Mouse (Mus musculus) cerebellum, adult 2 months (tissue): Measurements from ENCODE around the gene Tmem270. TPM values are rescaled to one million over a fixed set of nuclear protein-coding genes. Genes with fewer than 3 reads are reported as not detected.

Experiments used
- DNase-seq, 2 experiments: peaks; one replicate each; pipeline ENCODE4 v3.0.0; 2021
- H3K27ac ChIP-seq: fragments of 200-500 bp; 2 replicates; pipeline ENCODE4 v1.5.1; 2012; ENCODE audit warnings: low read length, control low read depth, inconsistent platforms; ENCODE audit not compliant: insufficient read depth
- H3K27me3 ChIP-seq: fragments of 200-500 bp; 2 replicates; pipeline ENCODE4 v1.6.1; 2012; ENCODE audit warnings: inconsistent platforms, mild to moderate bottlenecking, low read length, moderate library complexity; ENCODE audit not compliant: control insufficient read depth, insufficient read depth
- H3K4me1 ChIP-seq: fragments of 200-500 bp; 2 replicates; pipeline ENCODE4 v1.6.1; 2011; ENCODE audit warnings: low read length; ENCODE audit not compliant: control insufficient read depth, insufficient read depth
- H3K4me3 ChIP-seq: fragments of 200-500 bp; replicated peaks from 2 replicates; pipeline ENCODE3; 2011; ENCODE audit warnings: mild to moderate bottlenecking, low read depth, low read length, control low read depth; ENCODE audit not compliant: insufficient read depth
- CTCF ChIP-seq: fragments of 200-500 bp; IDR thresholded peaks from 2 replicates; pipeline ENCODE4 v1.5.1; 2011; ENCODE audit warnings: low read depth, mild to moderate bottlenecking, control low read depth, low read length, moderate library complexity, borderline replicate concordance; ENCODE audit not compliant: insufficient read depth
- POLR2A ChIP-seq: fragments of 200-500 bp; IDR thresholded peaks from 2 replicates; pipeline ENCODE4 v1.6.1; 2011; ENCODE audit warnings: low read length, control low read depth, borderline replicate concordance; ENCODE audit not compliant: insufficient read depth
- WGBS: fragments of 180-500 bp; shearing (Covaris S2); methylation state at CpG from one replicate; pipeline ENCODE4 v1.1.7; 2018; 5-methylcytosine and 5-hydroxymethylcytosine counted together
- polyA plus RNA-seq: library from polyadenylated mRNA; depleted of rRNA; stranded (reverse); fragments of >200 nt; gene quantifications from 2 replicates; pipeline ENCODE4 v1.2.3, GENCODE M21; 2012; rRNA removed

Gene Tmem270
- polyA plus RNA-seq: not detected in 2 replicates

GRCm38 (mm10) chr5:134906633-134907032 is at the start of gene Tmem270:
Gene Tmem270 (minus strand): TSS chr5:134906733.
- H3K4me3 ChIP-seq: no peak within 1 kb of the TSS
- H3K4me1 ChIP-seq: no peaks in the 10 kb centered on the region
- no peaks in the 10 kb centered on the region for H3K27me3 ChIP-seq
- TF ChIP-seq CTCF (no peak), POLR2A (no peak)
- 77% methylated on average over 6 of the region's 6 CpGs for WGBS
- no peak within 1 kb of the TSS for H3K27ac ChIP-seq
- no peak for DNase-seq

GRCm38 (mm10) chr5:134955491-134955890 is 49.0 kb upstream of the Tmem270 start:
- no peak for DNase-seq
- no peak overlapping the region for H3K27ac ChIP-seq
- H3K27me3 ChIP-seq: no peaks in the 10 kb centered on the region
- no peak overlapping the region for H3K4me3 ChIP-seq
- TF ChIP-seq CTCF (no peak), POLR2A (no peak)
- 85% methylated on average over 5 of the region's 5 CpGs for WGBS
- H3K4me1 ChIP-seq: no peaks in the 10 kb centered on the region

- no peaks in the 10 kb centered on the region for H3K4me1 ChIP-seq
- no peak overlapping the region for H3K27ac ChIP-seq
- DNase-seq: no peak
- TF ChIP-seq POLR2A (no peak), CTCF (no peak)
- H3K4me3 ChIP-seq: no peak overlapping the region
- 40% methylated on average over 19 of the region's 19 CpGs for WGBS
- H3K27me3 ChIP-seq: no peaks in the 10 kb centered on the region
These were observed 44.7 kb upstream of the Tmem270 start for GRCm38 (mm10) chr5:134951053-134951884.

DNA sequence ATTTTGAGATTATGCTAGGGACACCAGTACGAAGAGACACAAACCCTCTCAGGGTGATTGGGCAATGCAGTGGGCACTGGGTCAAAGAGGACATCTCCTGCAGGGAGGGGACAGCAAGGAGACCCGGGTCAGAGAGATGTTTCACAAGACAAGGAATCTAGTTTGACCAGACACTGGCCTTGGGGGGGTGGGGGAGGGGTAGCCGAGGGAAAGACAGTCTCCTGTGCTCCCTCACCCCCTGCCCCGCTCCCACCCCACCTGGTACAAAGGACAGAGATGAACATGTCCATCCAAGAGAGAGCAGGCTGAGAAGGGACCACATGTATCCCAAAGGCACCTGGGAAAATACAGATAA is 41.5 kb upstream of the Tmem270 start:
- Histone ChIP-seq H3K27me3 (no peaks in the 10 kb centered on the region), H3K4me3 (no peak overlapping the region), H3K4me1 (no peaks in the 10 kb centered on the region), H3K27ac (no peak overlapping the region)
- TF ChIP-seq CTCF (no peak), POLR2A (no peak)
- DNase-seq: no peak
- 58% methylated on average over 4 of the region's 4 CpGs for WGBS

DNA sequence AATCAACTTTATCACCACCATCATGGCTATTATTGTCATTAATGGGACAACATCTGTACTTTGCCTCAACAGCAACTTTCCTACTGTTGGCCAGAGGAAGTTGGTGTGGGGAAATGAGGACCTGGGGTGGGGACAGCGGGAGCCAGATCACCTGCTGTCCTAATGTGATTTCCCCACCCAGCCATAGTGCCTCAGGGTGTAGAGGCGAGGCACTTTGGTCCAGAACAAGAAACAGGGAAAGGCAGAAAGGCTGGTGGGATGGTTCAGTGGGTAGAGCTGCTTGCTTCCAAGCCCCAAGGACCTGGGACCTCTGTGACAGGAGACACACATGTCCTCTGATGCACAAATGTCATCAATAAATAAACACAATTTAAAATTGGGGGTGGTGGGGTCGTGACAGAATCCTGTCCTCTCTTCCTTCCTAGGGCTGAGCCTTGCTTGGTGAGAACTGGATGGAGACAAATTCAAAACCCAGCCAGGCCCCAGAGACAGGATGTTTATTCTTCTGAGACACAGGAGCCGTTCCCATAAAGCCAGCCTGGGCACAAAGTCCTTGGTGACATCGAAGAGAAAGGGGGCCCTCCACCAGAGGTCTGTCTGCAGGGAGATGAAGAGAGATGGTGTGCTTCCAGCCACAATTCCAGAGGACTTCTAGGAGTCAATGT is 41.0 kb upstream of the Tmem270 start:
- 67% methylated on average over 5 of the region's 5 CpGs for whole genome bisulfite sequencing
- no peak overlapping the region for H3K4me3 ChIP-seq
- DNase-seq: no peak
- no peaks in the 10 kb centered on the region for H3K27me3 ChIP-seq
- H3K4me1 ChIP-seq: 0 out of 2 replicates have a peak, but pooled peaks cover 1% of the 10 kb centered on the region
- TF ChIP-seq CTCF (no peak), POLR2A (no peak)
- H3K27ac ChIP-seq: no peak overlapping the region

DNA sequence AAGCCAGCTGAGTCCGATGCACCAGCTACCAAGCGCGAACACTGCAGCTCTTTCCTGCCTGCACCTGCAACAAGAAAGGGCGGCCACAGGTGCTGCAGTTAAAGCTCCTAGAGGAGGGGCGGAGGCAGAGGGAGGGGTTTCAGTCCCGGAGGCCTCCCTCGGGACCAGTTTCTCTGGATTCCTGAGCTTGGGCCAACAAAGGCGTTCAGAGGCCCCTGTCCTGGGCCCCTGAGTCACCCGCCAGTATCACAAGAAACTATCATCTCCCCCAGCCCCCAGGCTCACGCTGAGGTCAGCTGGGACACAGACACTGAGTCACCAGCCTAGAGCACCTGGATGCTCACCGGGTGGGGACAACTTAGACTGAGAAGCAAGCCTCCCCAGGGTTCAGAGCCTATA is 40.3 kb upstream of the Tmem270 start, which contains the start of gene Cldn4:
Gene Cldn4 (minus strand): TSS at position 78 of the 399 bp plus-strand sequence.
- Histone ChIP-seq H3K4me1 (0 out of 2 replicates have a peak, but pooled peaks cover 2% of the 10 kb centered on the region), H3K4me3 (no peak within 1 kb of the TSS), H3K27ac (no peak within 1 kb of the TSS), H3K27me3 (no peaks in the 10 kb centered on the region)
- no peak for TF ChIP-seq POLR2A
- no peak for TF ChIP-seq CTCF
- WGBS: 17% methylated on average over 11 of the region's 11 CpGs
- no peak for DNase-seq

- no peak for DNase-seq
- Histone ChIP-seq H3K4me3 (no peak overlapping the region), H3K4me1 (0 out of 2 replicates have a peak, but pooled peaks cover 2% of the 10 kb centered on the region), H3K27ac (no peak overlapping the region), H3K27me3 (no peaks in the 10 kb centered on the region)
- WGBS: 23% methylated on average over 43 of the region's 43 CpGs
- TF ChIP-seq POLR2A: no peak
- TF ChIP-seq CTCF: no peak
These were observed 39.7 kb upstream of the Tmem270 start for GRCm38 (mm10) chr5:134946063-134946856.
